Mouse (Mus musculus) lung, embryonic 16.5 days (tissue): ENCODE data around the gene Pla2g2f. TPM values are rescaled to one million over a fixed set of nuclear protein-coding genes. Genes with fewer than 3 reads are reported as not detected.

Experiments used
- ATAC-seq: fragments of 200-750 bp; cut with Nextera tagmentation; 2 replicates; pipeline ENCODE4 v1.8.0; 2017; ENCODE audit warnings: low read depth, mild to moderate bottlenecking, moderate library complexity
- H3K27ac ChIP-seq: fragments of 300-500 bp; sonication (generic); 2 replicates; pipeline ENCODE4 v1.5.1; 2014; ENCODE audit warnings: mild to moderate bottlenecking, control low read depth, low read length
- H3K27me3 ChIP-seq: fragments of 300-500 bp; sonication (generic); 2 replicates; pipeline ENCODE4 v1.6.1; 2014; ENCODE audit warnings: low read depth, low read length, mixed read lengths; ENCODE audit not compliant: control insufficient read depth, insufficient read depth
- H3K36me3 ChIP-seq: fragments of 300-500 bp; sonication (generic); 2 replicates; pipeline ENCODE4 v1.6.1; 2014; ENCODE audit warnings: low read length; ENCODE audit not compliant: control insufficient read depth, insufficient read depth
- H3K4me1 ChIP-seq: fragments of 300-500 bp; sonication (generic); replicated peaks from 2 replicates; pipeline ENCODE4 v1.6.1; 2014; ENCODE audit warnings: low read length, mixed read lengths; ENCODE audit not compliant: control insufficient read depth, insufficient read depth
- H3K4me2 ChIP-seq: fragments of 300-500 bp; sonication (generic); 2 replicates; pipeline ENCODE4 v1.6.1; 2014; ENCODE audit warnings: low read depth, low read length, control low read depth
- H3K4me3 ChIP-seq: fragments of 300-500 bp; sonication (generic); 2 replicates; pipeline ENCODE4 v1.5.1; 2014; ENCODE audit warnings: mild to moderate bottlenecking, low read length, control low read depth
- H3K9ac ChIP-seq: fragments of 300-500 bp; sonication (generic); 2 replicates; pipeline ENCODE4 v1.6.1; 2014; ENCODE audit warnings: low read length, control low read depth
- H3K9me3 ChIP-seq: fragments of 300-500 bp; sonication (generic); 2 replicates; pipeline ENCODE4 v1.6.1; 2016; ENCODE audit warnings: low read length; ENCODE audit not compliant: control insufficient read depth
- WGBS: fragments of 180-500 bp; shearing (Covaris S2); extraction: QIAGEN DNeasy Blood & Tissue Kit; methylation state at CpG from one replicate; pipeline ENCODE4 v1.1.7; 2014; 5-methylcytosine and 5-hydroxymethylcytosine counted together
- polyA plus RNA-seq: library from polyadenylated mRNA; unstranded; fragments of >200 nt; fragmentation: Nextera tagmentation; extraction: Ambion mirVana; gene quantifications from 2 replicates; pipeline ENCODE4 v1.2.1, GENCODE M21; 2015

The Pla2g2f gene
- polyA plus RNA-seq, 1 experiment from 2014 or later, result not detected

DNA sequence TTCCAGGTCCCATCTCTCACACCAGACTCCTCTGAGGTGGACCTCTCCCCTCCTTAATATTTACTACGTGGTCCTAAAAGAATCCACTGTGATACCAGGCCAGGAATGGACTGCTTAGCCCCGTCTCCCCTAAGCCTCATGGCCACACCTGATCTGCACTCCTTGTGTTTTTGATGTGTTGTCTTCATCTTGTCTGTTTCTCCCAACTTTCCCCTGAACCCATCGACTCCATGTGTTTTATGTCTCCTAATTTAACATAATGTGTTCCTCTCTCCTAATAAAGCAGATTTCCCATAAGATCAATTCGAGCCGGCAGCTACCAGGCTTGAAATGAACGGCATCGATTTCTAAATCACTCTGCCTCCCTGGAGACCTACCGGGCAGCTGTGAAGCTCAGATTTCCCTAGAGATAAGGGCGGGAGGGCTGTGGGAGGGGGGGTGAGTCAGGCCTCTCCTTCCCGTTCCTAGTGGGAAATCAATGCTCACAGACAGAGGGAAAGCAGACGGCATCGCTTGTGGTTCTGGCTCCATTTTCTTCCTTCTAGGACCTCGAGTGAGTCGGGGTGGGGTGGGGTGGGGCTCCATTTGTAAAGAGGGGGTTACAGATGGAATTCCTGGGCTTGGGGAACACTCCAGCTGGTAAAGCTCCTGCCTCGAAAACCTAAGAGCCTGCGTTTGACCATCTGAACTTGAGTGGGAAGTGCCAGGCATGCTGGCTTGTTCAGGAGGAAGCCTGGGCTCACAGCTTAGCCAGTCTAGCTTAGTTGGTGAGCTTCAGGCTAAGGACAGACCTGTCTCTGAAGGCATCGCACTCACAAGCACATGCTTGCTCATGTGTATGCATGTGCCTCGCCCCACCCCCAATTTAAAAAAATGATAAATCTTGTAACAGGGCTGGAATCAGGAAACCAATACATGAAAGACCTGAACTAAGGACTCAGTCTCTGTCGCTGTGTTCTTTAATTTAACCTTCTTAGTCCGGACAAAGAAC, 20.3 kb upstream of the Pla2g2f start:
- no peak overlapping the region for H3K4me3 ChIP-seq
- no peaks in the 10 kb centered on the region for H3K36me3 ChIP-seq
- no peaks in the 10 kb centered on the region for H3K9me3 ChIP-seq
- no peak overlapping the region for H3K4me2 ChIP-seq
- no peak overlapping the region for H3K9ac ChIP-seq
- no peak for ATAC-seq
- no peak overlapping the region for H3K27ac ChIP-seq
- WGBS, result 32% methylated on average over 20 of the region's 20 CpGs
- peaks cover 5% of the 10 kb centered on the region; the same call in 1 of the 2 replicates for H3K27me3 ChIP-seq
- no peaks in the 10 kb centered on the region for H3K4me1 ChIP-seq

DNA sequence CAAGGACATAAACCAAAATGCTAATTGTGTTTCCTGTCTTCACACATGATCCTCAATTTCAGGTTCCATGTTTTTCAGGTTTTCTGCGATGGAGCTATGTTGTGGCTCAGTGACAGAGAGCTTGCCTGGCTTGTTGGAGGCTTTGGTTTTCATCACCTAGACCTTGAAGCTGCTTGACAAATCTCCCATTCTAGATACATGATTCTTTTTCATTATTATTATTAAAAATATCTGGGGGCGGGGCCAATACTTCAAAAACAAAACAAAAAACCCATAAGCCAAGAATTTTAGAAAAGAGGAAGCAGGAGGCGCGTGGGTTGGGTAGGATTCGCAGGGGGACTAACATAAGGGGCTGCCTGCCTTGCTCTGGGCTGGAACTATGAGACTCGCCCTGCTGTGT, 18.0 kb upstream of the Pla2g2f start, which contains the start of gene Pla2g2d:
TSS of gene Pla2g2d (plus strand) at position 301 of the 400 bp plus-strand sequence.
- Histone ChIP-seq H3K4me3 (no peak within 1 kb of the TSS), H3K27ac (no peak within 1 kb of the TSS), H3K9ac (no peak within 1 kb of the TSS), H3K9me3 (no peaks in the 10 kb centered on the region), H3K4me1 (no peaks in the 10 kb centered on the region), H3K36me3 (no peaks in the 10 kb centered on the region), H3K27me3 (peaks cover 5% of the 10 kb centered on the region; the same call in 1 of the 2 replicates), H3K4me2 (no peak within 1 kb of the TSS)
- 78% methylated on average over 6 of the region's 6 CpGs for WGBS
- ATAC-seq, result no peak

DNA sequence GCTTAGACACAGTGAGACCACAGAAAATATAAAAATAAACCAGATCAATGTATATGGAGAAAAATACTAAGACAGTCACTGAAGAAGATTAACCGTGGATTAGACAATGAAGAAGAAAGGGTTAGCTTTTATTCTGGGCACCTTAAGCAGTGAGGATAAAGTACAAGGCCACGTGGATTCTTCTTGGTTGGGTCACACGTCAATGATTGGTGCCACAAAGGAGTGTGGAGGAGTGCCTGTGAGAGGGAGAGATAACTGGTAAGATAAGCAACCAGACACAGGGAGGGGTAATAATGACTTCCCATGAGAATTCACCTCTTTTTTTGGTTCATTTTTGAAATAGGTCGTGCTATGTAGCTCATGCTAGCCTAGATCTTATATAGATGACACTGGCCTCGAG, 15.0 kb upstream of the Pla2g2f start:
- Histone ChIP-seq H3K27me3 (peaks cover 5% of the 10 kb centered on the region; the same call in 1 of the 2 replicates), H3K27ac (no peak overlapping the region), H3K36me3 (no peaks in the 10 kb centered on the region), H3K4me1 (no peaks in the 10 kb centered on the region), H3K9me3 (no peaks in the 10 kb centered on the region), H3K9ac (no peak overlapping the region), H3K4me3 (no peak overlapping the region), H3K4me2 (no peak overlapping the region)
- ATAC-seq, result no peak
- WGBS, result 67% methylated on average over 5 of the region's 5 CpGs

DNA sequence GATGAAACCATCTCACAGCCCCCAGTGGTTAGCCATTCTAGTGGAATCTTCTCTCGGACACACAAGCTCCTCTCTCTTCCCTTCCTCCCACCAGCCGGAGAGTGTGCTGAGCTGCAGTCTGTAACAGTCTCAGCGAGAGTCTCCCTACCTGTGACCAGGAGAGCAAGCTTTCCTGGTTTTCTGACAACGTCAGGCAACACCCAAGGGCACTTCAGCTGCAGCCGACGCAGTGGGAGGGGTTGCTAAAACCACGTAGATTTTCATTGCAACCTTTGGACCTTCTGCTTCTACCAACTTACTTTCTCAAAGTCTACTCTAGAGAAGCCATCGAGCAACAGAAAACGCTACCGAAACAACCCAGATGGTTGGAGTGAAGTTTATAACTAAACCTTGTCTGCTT, 14.5 kb upstream of the Pla2g2f start:
- ATAC-seq, result no peak
- WGBS, result 53% methylated on average over 10 of the region's 10 CpGs
- H3K4me1 ChIP-seq, result no peaks in the 10 kb centered on the region
- no peak overlapping the region for H3K4me3 ChIP-seq
- no peak overlapping the region for H3K4me2 ChIP-seq
- no peaks in the 10 kb centered on the region for H3K9me3 ChIP-seq
- H3K9ac ChIP-seq, result no peak overlapping the region
- peaks cover 5% of the 10 kb centered on the region; the same call in 1 of the 2 replicates for H3K27me3 ChIP-seq
- H3K36me3 ChIP-seq, result no peaks in the 10 kb centered on the region
- no peak overlapping the region for H3K27ac ChIP-seq

GRCm38 (mm10) chr4:138762266-138762665, 4.8 kb upstream of the Pla2g2f start:
- H3K4me1 ChIP-seq, result no peaks in the 10 kb centered on the region
- 66% methylated on average over 9 of the region's 9 CpGs for WGBS
- ATAC-seq, result no peak
- H3K9me3 ChIP-seq, result no peaks in the 10 kb centered on the region
- H3K27me3 ChIP-seq, result no peaks in the 10 kb centered on the region
- H3K4me2 ChIP-seq, result no peak overlapping the region
- H3K9ac ChIP-seq, result no peak overlapping the region
- no peaks in the 10 kb centered on the region for H3K36me3 ChIP-seq
- no peak overlapping the region for H3K27ac ChIP-seq
- no peak overlapping the region for H3K4me3 ChIP-seq

DNA sequence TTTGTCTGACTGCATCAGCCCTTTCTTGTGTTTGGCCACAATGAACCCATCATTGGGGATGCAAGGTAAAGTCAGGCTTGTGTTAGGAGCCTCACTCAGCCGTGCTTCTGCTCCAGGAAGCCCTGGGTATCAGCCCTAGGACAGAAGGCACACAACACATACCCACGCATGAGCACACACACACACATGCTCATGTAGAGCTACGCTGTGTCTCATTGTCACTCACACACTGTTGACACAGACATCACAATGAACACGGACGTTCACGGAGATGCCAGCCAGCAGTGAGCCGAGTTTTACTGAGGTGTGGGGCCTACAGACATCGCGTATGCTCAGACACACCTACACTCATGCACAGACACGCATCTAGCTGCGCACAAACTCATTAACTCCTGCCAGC, 1.4 kb downstream of the Pla2g2f start:
- 72% methylated on average over 11 of the region's 11 CpGs for WGBS
- no peaks in the 10 kb centered on the region for H3K4me1 ChIP-seq
- no peaks in the 10 kb centered on the region for H3K36me3 ChIP-seq
- no peak overlapping the region for H3K27ac ChIP-seq
- no peak overlapping the region for H3K4me3 ChIP-seq
- no peak overlapping the region for H3K4me2 ChIP-seq
- H3K9me3 ChIP-seq, result 0 out of 2 replicates have a peak, but pooled peaks cover 2% of the 10 kb centered on the region
- H3K9ac ChIP-seq, result no peak overlapping the region
- ATAC-seq, result no peak
- no peaks in the 10 kb centered on the region for H3K27me3 ChIP-seq

DNA sequence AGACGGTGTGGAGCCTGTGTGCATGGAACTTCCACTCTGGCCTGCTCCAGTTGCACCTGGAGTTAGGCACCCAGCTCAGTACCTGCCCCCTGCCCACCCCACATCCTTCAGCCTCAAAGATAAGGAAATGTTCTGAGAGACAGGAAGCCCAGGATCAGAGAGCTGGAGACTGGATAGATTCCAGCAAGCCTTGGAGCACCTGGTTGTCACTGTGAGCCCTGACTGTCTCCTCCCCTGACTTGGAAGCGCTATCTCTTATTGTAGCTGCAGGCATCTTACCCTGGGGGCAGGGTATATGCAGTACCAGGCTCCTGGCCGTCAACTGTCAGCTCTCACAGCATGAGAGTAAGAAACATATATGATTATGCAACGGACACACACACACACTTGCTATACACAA, 2.0 kb downstream of the Pla2g2f start:
- no peak for ATAC-seq
- Histone ChIP-seq H3K9ac (no peak overlapping the region), H3K9me3 (0 out of 2 replicates have a peak, but pooled peaks cover 2% of the 10 kb centered on the region), H3K4me2 (no peak overlapping the region), H3K27me3 (no peaks in the 10 kb centered on the region), H3K4me3 (no peak overlapping the region), H3K4me1 (no peaks in the 10 kb centered on the region), H3K36me3 (no peaks in the 10 kb centered on the region), H3K27ac (no peak overlapping the region)
- 54% methylated on average over 4 of the region's 4 CpGs for WGBS

DNA sequence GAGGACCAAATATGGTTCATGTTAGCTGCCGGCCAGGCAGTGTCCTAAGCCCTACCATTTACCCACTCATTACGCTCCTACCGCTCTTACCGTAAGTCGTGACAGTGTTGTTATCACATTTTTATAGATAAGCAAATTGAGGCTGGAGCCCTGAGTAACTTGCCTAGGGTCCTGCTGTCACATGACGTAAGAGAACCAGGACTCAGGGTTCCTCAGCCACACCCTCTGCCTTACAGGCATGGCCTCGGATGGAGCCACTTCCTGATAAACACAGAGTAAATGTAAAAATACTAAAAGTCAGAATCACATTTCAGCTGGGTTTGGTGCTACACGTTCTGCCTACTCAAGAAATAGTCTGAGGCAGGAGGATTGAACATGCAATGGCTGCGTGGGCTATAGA, 3.0 kb downstream of the Pla2g2f start:
- Histone ChIP-seq H3K9ac (no peak overlapping the region), H3K4me2 (no peak overlapping the region), H3K36me3 (no peaks in the 10 kb centered on the region), H3K9me3 (0 out of 2 replicates have a peak, but pooled peaks cover 2% of the 10 kb centered on the region), H3K27me3 (no peaks in the 10 kb centered on the region), H3K4me3 (no peak overlapping the region), H3K27ac (no peak overlapping the region), H3K4me1 (no peaks in the 10 kb centered on the region)
- ATAC-seq, result no peak
- 54% methylated on average over 9 of the region's 9 CpGs for WGBS

- Histone ChIP-seq H3K4me2 (no peak overlapping the region), H3K4me3 (no peak overlapping the region), H3K9ac (no peak overlapping the region), H3K36me3 (no peaks in the 10 kb centered on the region), H3K9me3 (0 out of 2 replicates have a peak, but pooled peaks cover 2% of the 10 kb centered on the region), H3K27me3 (no peaks in the 10 kb centered on the region), H3K4me1 (no peaks in the 10 kb centered on the region), H3K27ac (no peak overlapping the region)
- 77% methylated on average over 3 of the region's 3 CpGs for WGBS
- no peak for ATAC-seq
Measured at GRCm38 (mm10) chr4:138753608-138754007, 3.8 kb downstream of the Pla2g2f start.
